Mouse (Mus musculus): ENCODE results near the gene Myo10.
A peak's percentile ranks its signal among the peaks of the same experiment; 100 is the strongest.

GRCm38 (mm10) chr15:25624263-25624662, 1.9 kb downstream of the Myo10 start:
- TF ChIP-seq CTCF (IDR thresholded peaks at IDR 0.05; ENCODE audit: extremely low read depth, insufficient read depth, low read length) (peak; percentile 38; the same call in 1 of the 2 replicates), POLR2A (IDR thresholded peaks at IDR 0.05; ENCODE audit: extremely low read depth, insufficient read depth, low read length) (no peak)

Measured in cortical plate, adult 2 months (tissue).